In genomic region chr16:36985636-36986042, GRCm38 (mm10) we compare ENCODE assay signal across 12 mouse cellular contexts. TPM values are rescaled to one million over a fixed set of nuclear protein-coding genes. Genes with fewer than 3 reads are reported as not detected.
DNase-seq lines count a peak whose midpoint lies in the region; ATAC-seq and TF ChIP-seq lines count a peak whose summit lies in the region.
"Had no signal": no experiment of that assay in that cellular context is flagged by ENCODE, and none has a peak within 500 bp of the region (broad histone marks: within the 10 kb centered on the region; RNA-seq: fewer than 3 reads in every experiment).

No protein-coding gene starts in this region.

- no peak overlapping the region for H3K9ac ChIP-seq in heart, postnatal 0 days (replicated peaks; ENCODE audit: low read depth, low read length)
- H3K9ac ChIP-seq in MEL (ENCODE audit: control insufficient read depth, low read depth, low read length, poor library complexity, severe bottlenecking) = peak overlapping the region; percentile 56
- H3K9ac ChIP-seq in liver, embryonic 12.5 days = no peak overlapping the region
- H3K9ac ChIP-seq in hindbrain, embryonic 16.5 days (ENCODE audit: low read depth, low read length) = no peak overlapping the region
- H3K9ac ChIP-seq: hindbrain, embryonic 12.5 days; neural tube, embryonic 12.5 days had no signal

- no peak for TF ChIP-seq CTCF in heart, postnatal 0 days (IDR thresholded peaks at IDR 0.05; ENCODE audit: low read depth)
- no peak for TF ChIP-seq CTCF in MEL (IDR thresholded peaks at IDR 0.05 in 2 of 3, conservative IDR thresholded peaks at IDR 0.05 in 1 of 3; ENCODE audit: control insufficient read depth in 1 of 3, insufficient read depth in 1 of 3, low read depth in 2 of 3, low read length in 3 of 3, poor library complexity in 1 of 3, severe bottlenecking in 1 of 3)
- TF ChIP-seq CTCF in spleen, adult 2 months (IDR thresholded peaks at IDR 0.05; ENCODE audit: extremely low read depth, insufficient read depth, insufficient read length, insufficient replicate concordance) = no peak

- H3K79me2 ChIP-seq in MEL (ENCODE audit: control insufficient read depth, insufficient read depth, low read length, poor library complexity) = no peaks in the 10 kb centered on the region

- H3K4me1 ChIP-seq in heart, postnatal 0 days (ENCODE audit: control insufficient read depth, insufficient read depth) = peaks cover 14% of the 10 kb centered on the region
- peaks cover 2 to 6% of the 10 kb centered on the region in 2 experiments for H3K4me1 ChIP-seq in MEL (ENCODE audit: control insufficient read depth in 1 of 2, insufficient read depth in 2 of 2, low read length in 2 of 2)
- H3K4me1 ChIP-seq in liver, embryonic 12.5 days = no peaks in the 10 kb centered on the region
- H3K4me1 ChIP-seq in spleen, adult 2 months (ENCODE audit: control insufficient read depth, insufficient read depth, insufficient read length) = peaks cover 4% of the 10 kb centered on the region; the same call in 1 of the 2 replicates
- no peaks in the 10 kb centered on the region for H3K4me1 ChIP-seq in hindbrain, embryonic 16.5 days (ENCODE audit: control insufficient read depth, insufficient read depth, low read depth, low read length)
- H3K4me1 ChIP-seq: hindbrain, embryonic 12.5 days; neural tube, embryonic 12.5 days had no signal

- H3K27ac ChIP-seq in heart, postnatal 0 days (ENCODE audit: low read depth) = 0 out of 2 replicates have a peak overlapping the region, but pooled peaks have one; percentile 26
- peak overlapping the region; percentile 13; the same call in 1 of the 2 replicates for H3K27ac ChIP-seq in MEL (ENCODE audit: control insufficient read depth, low read depth, low read length)
- no peak overlapping the region for H3K27ac ChIP-seq in liver, embryonic 12.5 days
- peak overlapping the region; percentile 64 for H3K27ac ChIP-seq in spleen, adult 2 months (ENCODE audit: insufficient read depth, low read length)
- no peak overlapping the region for H3K27ac ChIP-seq in hindbrain, embryonic 16.5 days (ENCODE audit: low read depth, low read length)
- H3K27ac ChIP-seq: hindbrain, embryonic 12.5 days; neural tube, embryonic 12.5 days had no signal

- 68% methylated on average over 5 of the region's 5 CpGs for WGBS in heart, postnatal 0 days
- WGBS in liver, embryonic 12.5 days (ENCODE audit: insufficient replicate concordance) = 32% methylated on average over 5 of the region's 5 CpGs
- WGBS in spleen, adult 2 months = 20% methylated on average over 5 of the region's 5 CpGs
- 69% methylated on average over 5 of the region's 5 CpGs for WGBS in hindbrain, embryonic 16.5 days

- H3K9me3 ChIP-seq in heart, postnatal 0 days (replicated peaks; ENCODE audit: control insufficient read depth, low read length) = no peaks in the 10 kb centered on the region
- H3K9me3 ChIP-seq in MEL (replicated peaks; ENCODE audit: insufficient read depth, low read length) = no peaks in the 10 kb centered on the region
- no peaks in the 10 kb centered on the region for H3K9me3 ChIP-seq in liver, embryonic 12.5 days (replicated peaks)
- no peaks in the 10 kb centered on the region; the same call in 1 of the 2 replicates for H3K9me3 ChIP-seq in hindbrain, embryonic 16.5 days (ENCODE audit: control insufficient read depth, low read length)
- H3K9me3 ChIP-seq: G1E; hindbrain, embryonic 12.5 days; neural tube, embryonic 12.5 days had no signal

- intact Hi-C loops in heart, postnatal 36 days (cut with DNase I) = no loop called here

- no peak overlapping the region for H3K4me2 ChIP-seq in heart, postnatal 0 days (ENCODE audit: low read depth, low read length)
- peak overlapping the region; percentile 50 for H3K4me2 ChIP-seq in liver, embryonic 12.5 days
- H3K4me2 ChIP-seq in hindbrain, embryonic 16.5 days (ENCODE audit: low read length) = no peak overlapping the region
- H3K4me2 ChIP-seq: hindbrain, embryonic 12.5 days; neural tube, embryonic 12.5 days had no signal

- H3K4me3 ChIP-seq in heart, postnatal 0 days (ENCODE audit: low read depth, low read length) = no peak overlapping the region
- H3K4me3 ChIP-seq in MEL (ENCODE audit: control insufficient read depth in 1 of 2, insufficient read depth in 1 of 2, low read depth in 2 of 2, low read length in 2 of 2) = peak overlapping the region; percentile 67 to 74
- H3K4me3 ChIP-seq in liver, embryonic 12.5 days = peak overlapping the region; percentile 30
- H3K4me3 ChIP-seq in spleen, adult 2 months (ENCODE audit: extremely low read depth, insufficient read depth, insufficient read length) = peak overlapping the region; percentile 52; the same call in 1 of the 2 replicates
- H3K4me3 ChIP-seq in hindbrain, embryonic 16.5 days (ENCODE audit: low read length) = no peak overlapping the region
- H3K4me3 ChIP-seq: hindbrain, embryonic 12.5 days; neural tube, embryonic 12.5 days had no signal

- no peak for TF ChIP-seq RAD21 in MEL (IDR thresholded peaks at IDR 0.05; ENCODE audit: low read depth, low read length)

- 0 out of 4 replicates have a peak, but pooled peaks of 1 of the 2 experiments have one; percentile 30 for TF ChIP-seq POLR2A in MEL (IDR thresholded peaks at IDR 0.05; ENCODE audit: control insufficient read depth in 1 of 2, insufficient read depth in 1 of 2, low read depth in 1 of 2, low read length in 2 of 2, poor library complexity in 1 of 2)
- no peak for TF ChIP-seq POLR2A in spleen, adult 2 months (IDR thresholded peaks at IDR 0.05; ENCODE audit: low read depth, low read length)

- no peak for TF ChIP-seq EP300 in heart, postnatal 0 days (IDR thresholded peaks at IDR 0.05; ENCODE audit: low read depth)
- TF ChIP-seq EP300 in MEL (IDR thresholded peaks at IDR 0.05; ENCODE audit: low read depth in 1 of 2, low read length in 2 of 2) = no peak

- 0 out of 2 replicates have a peak, but pooled peaks cover 3% of the 10 kb centered on the region for H3K36me3 ChIP-seq in heart, postnatal 0 days (replicated peaks; ENCODE audit: control insufficient read depth, insufficient read depth, low read length)
- peaks cover 0 to 3% of the 10 kb centered on the region in 2 experiments; a peak in 2 of 4 replicates for H3K36me3 ChIP-seq in MEL (ENCODE audit: control insufficient read depth in 1 of 2, insufficient read depth in 2 of 2, low read length in 2 of 2)
- no peaks in the 10 kb centered on the region for H3K36me3 ChIP-seq in liver, embryonic 12.5 days
- H3K36me3 ChIP-seq in spleen, adult 2 months (ENCODE audit: control insufficient read depth, insufficient read depth, low read length) = no peaks in the 10 kb centered on the region
- H3K36me3 ChIP-seq in hindbrain, embryonic 16.5 days (ENCODE audit: control insufficient read depth, insufficient read depth, low read length) = no peaks in the 10 kb centered on the region
- H3K36me3 ChIP-seq: G1E; hindbrain, embryonic 12.5 days; neural tube, embryonic 12.5 days had no signal

- no peak for ATAC-seq in heart, postnatal 0 days (ENCODE audit: insufficient read depth, low read depth)
- ATAC-seq in liver, embryonic 12.5 days = peak; percentile 58; the same call in 1 of the 2 replicates
- ATAC-seq in hindbrain, embryonic 16.5 days = no peak
- no peak for ATAC-seq in cerebellum, adult (ENCODE audit: insufficient number of reproducible peaks, low FRiP score, low TSS enrichment)

- H3K27me3 ChIP-seq in heart, postnatal 0 days (ENCODE audit: control insufficient read depth, insufficient read depth, low read length) = no peaks in the 10 kb centered on the region
- H3K27me3 ChIP-seq in MEL (ENCODE audit: control insufficient read depth in 1 of 2, insufficient read depth in 2 of 2, low read length in 2 of 2) = no peaks in the 10 kb centered on the region; a peak in 1 of 4 replicates
- H3K27me3 ChIP-seq in liver, embryonic 12.5 days (replicated peaks) = no peaks in the 10 kb centered on the region
- H3K27me3 ChIP-seq in spleen, adult 2 months (ENCODE audit: control insufficient read depth, insufficient read depth, low read length) = no peaks in the 10 kb centered on the region
- H3K27me3 ChIP-seq in hindbrain, embryonic 16.5 days (replicated peaks; ENCODE audit: control insufficient read depth, insufficient read depth, low read length) = no peaks in the 10 kb centered on the region
- H3K27me3 ChIP-seq: hindbrain, embryonic 12.5 days; neural tube, embryonic 12.5 days had no signal

- no peak for DNase-seq in heart, postnatal 0 days (ENCODE audit: low spot score)
- DNase-seq in heart, postnatal 36 days = no peak
- DNase-seq in MEL (ENCODE audit: low read depth, low spot score) = peak; percentile 77
- peak; percentile 49 to 67 for DNase-seq in spleen, adult 2 months (ENCODE audit: low read depth in 1 of 2, low spot score in 2 of 2)
- DNase-seq in ovary, postnatal 36 days (ENCODE audit: low spot score) = no peak
- DNase-seq: left cerebral cortex, postnatal 4 days had no signal

RNA-seq across cellular contexts. Expression of gene Fbxo40, which starts 4.6 kb away (rescaled TPM):
- total RNA-seq in heart, postnatal 0 days (2014; rRNA removed; ENCODE audit: low replicate concordance) = 64.8 and 86.4 TPM in 2 replicates
- polyA plus RNA-seq in heart, postnatal 0 days (2015; fragmentation: Nextera tagmentation; extraction: Ambion mirVana) = 16.9 and 19.4 TPM in 2 replicates
- total RNA-seq in heart, postnatal 36 days (2021) = 100 to 1,000 TPM; 159 to 206 TPM
- total RNA-seq in MEL (2012; rRNA removed) = 0.15 and 0.20 TPM in 2 replicates
- polyA plus RNA-seq in MEL (2012; ENCODE audit: insufficient read depth in 1 of 2, insufficient read length in 2 of 2, low read depth in 1 of 2, low replicate concordance in 2 of 2, missing spikeins in 1 of 2) = under 1 TPM in 1 of 2 experiments, not detected in 1; 0.08 TPM
- 0.04 and 0.05 TPM in 2 replicates for polyA plus RNA-seq in liver, embryonic 12.5 days (2016; fragmentation: Nextera tagmentation; extraction: Ambion mirVana)
- polyA plus RNA-seq in spleen, adult 2 months (2012; rRNA removed) = 0.01 and 0.07 TPM in 2 replicates
- 0.04 and 0.06 TPM in 2 replicates for polyA plus RNA-seq in hindbrain, embryonic 16.5 days (2015; fragmentation: Nextera tagmentation; extraction: Ambion mirVana)
- polyA plus RNA-seq: G1E; neural tube, embryonic 12.5 days had no signal

RNA-seq across cellular contexts. Expression of gene Polq, which starts 25.9 kb away (rescaled TPM):
- total RNA-seq in heart, postnatal 0 days (2014; rRNA removed; ENCODE audit: low replicate concordance) = 4.8 and 6.9 TPM in 2 replicates
- 0.87 and 0.97 TPM in 2 replicates for polyA plus RNA-seq in heart, postnatal 0 days (2015; fragmentation: Nextera tagmentation; extraction: Ambion mirVana)
- total RNA-seq in heart, postnatal 36 days (2021) = 1 to 10 TPM; 2.1 to 3.0 TPM
- total RNA-seq in MEL (2012; rRNA removed) = 15.1 and 17.2 TPM in 2 replicates
- polyA plus RNA-seq in MEL (2012; ENCODE audit: insufficient read depth in 1 of 2, insufficient read length in 2 of 2, low read depth in 1 of 2, low replicate concordance in 2 of 2, missing spikeins in 1 of 2) = 10 to 100 TPM in 1 of 2 experiments, not detected in 1; 13.6 TPM
- 14.9 and 15.2 TPM in 2 replicates for polyA plus RNA-seq in liver, embryonic 12.5 days (2016; fragmentation: Nextera tagmentation; extraction: Ambion mirVana)
- polyA plus RNA-seq in spleen, adult 2 months (2012; rRNA removed) = 0.53 and 0.55 TPM in 2 replicates
- polyA plus RNA-seq in hindbrain, embryonic 16.5 days (2015; fragmentation: Nextera tagmentation; extraction: Ambion mirVana) = 2.0 and 3.2 TPM in 2 replicates

RNA-seq across cellular contexts. Expression of gene Hcls1, which starts 50.9 kb away (rescaled TPM):
- total RNA-seq in heart, postnatal 0 days (2014; rRNA removed; ENCODE audit: low replicate concordance) = 2.3 and 3.9 TPM in 2 replicates
- polyA plus RNA-seq in heart, postnatal 0 days (2015; fragmentation: Nextera tagmentation; extraction: Ambion mirVana) = 4.3 and 4.7 TPM in 2 replicates
- 10 to 100 TPM in 1 of 2 experiments, 1 to 10 TPM in 1; 8.2 to 10.8 TPM for total RNA-seq in heart, postnatal 36 days (2021)
- 54.7 and 57.4 TPM in 2 replicates for total RNA-seq in MEL (2012; rRNA removed)
- polyA plus RNA-seq in MEL (2012; ENCODE audit: insufficient read depth in 1 of 2, insufficient read length in 2 of 2, low read depth in 1 of 2, low replicate concordance in 2 of 2, missing spikeins in 1 of 2) = 10 to 100 TPM in 1 of 2 experiments, not detected in 1; 91.4 TPM
- 12.5 and 13.1 TPM in 2 replicates for polyA plus RNA-seq in liver, embryonic 12.5 days (2016; fragmentation: Nextera tagmentation; extraction: Ambion mirVana)
- polyA plus RNA-seq in spleen, adult 2 months (2012; rRNA removed) = 114 and 126 TPM in 2 replicates
- polyA plus RNA-seq in hindbrain, embryonic 16.5 days (2015; fragmentation: Nextera tagmentation; extraction: Ambion mirVana) = 2.3 and 2.4 TPM in 2 replicates

Comparison
In these comparisons a context has a peak if more than half of its experiments do, and no peak if none do; other contexts are left out.
1. DNase-seq: peak in MEL (single experiment) and spleen, adult 2 months (2 of 2); none in heart, postnatal 0 days (single experiment), heart, postnatal 36 days (0 of 2) and ovary, postnatal 36 days (single experiment).
2. H3K27ac ChIP-seq: peak in heart, postnatal 0 days (single experiment), MEL (single experiment) and spleen, adult 2 months (single experiment); none in liver, embryonic 12.5 days (single experiment) and hindbrain, embryonic 16.5 days (single experiment).
3. H3K4me3 ChIP-seq: peak in MEL (2 of 2), liver, embryonic 12.5 days (single experiment) and spleen, adult 2 months (single experiment); none in heart, postnatal 0 days (single experiment) and hindbrain, embryonic 16.5 days (single experiment).
4. RNA of gene Fbxo40, which starts 4.6 kb away (polyA plus RNA-seq): 16.9 to 19.4 TPM in heart, postnatal 0 days; 0.08 TPM in MEL, 0.04 to 0.06 TPM in hindbrain, embryonic 16.5 days, 0.04 to 0.05 TPM in liver, embryonic 12.5 days and 0.01 to 0.07 TPM in spleen, adult 2 months; every median in the first group is over 10 times any median in the second.